In genomic region chr1:155013784-155014183, GRCm38 (mm10) we compare ENCODE assay signal across 15 mouse cellular contexts.
DNase-seq lines count a peak whose midpoint lies in the region; ATAC-seq and TF ChIP-seq lines count a peak whose summit lies in the region.
"Had no signal": no experiment of that assay in that cellular context is flagged by ENCODE, and none has a peak within 500 bp of the region (broad histone marks: within the 10 kb centered on the region; RNA-seq: fewer than 3 reads in every experiment).

No protein-coding gene starts in this region.

- no peak overlapping the region for H3K4me3 ChIP-seq in stomach, postnatal 0 days (ENCODE audit: low read depth, low read length)
- H3K4me3 ChIP-seq in limb, embryonic 10.5 days, result no peak overlapping the region
- H3K4me3 ChIP-seq: stomach, embryonic 15.5 days had no signal

- no peaks in the 10 kb centered on the region for H3K27me3 ChIP-seq in stomach, postnatal 0 days (ENCODE audit: control insufficient read depth, insufficient read depth, low read length)
- H3K27me3 ChIP-seq in limb, embryonic 10.5 days (ENCODE audit: low read depth, poor library complexity, severe bottlenecking), result peaks cover 16% of the 10 kb centered on the region
- H3K27me3 ChIP-seq: stomach, embryonic 15.5 days had no signal

- H3K9ac ChIP-seq in stomach, postnatal 0 days (ENCODE audit: low read length), result no peak overlapping the region
- H3K9ac ChIP-seq: stomach, embryonic 15.5 days had no signal

- no peak for TF ChIP-seq CTCF in stomach, postnatal 0 days (IDR thresholded peaks at IDR 0.05; ENCODE audit: low read depth)

- WGBS in large intestine, adult 2 months, result 24% methylated on average over 4 of the region's 4 CpGs
- WGBS in stomach, postnatal 0 days, result 35% methylated on average over 4 of the region's 4 CpGs
- WGBS in limb, embryonic 10.5 days, result 65% methylated on average over 4 of the region's 4 CpGs

- no peaks in the 10 kb centered on the region for H3K9me3 ChIP-seq in stomach, postnatal 0 days (ENCODE audit: control insufficient read depth, low read length)
- no peaks in the 10 kb centered on the region for H3K9me3 ChIP-seq in limb, embryonic 10.5 days (replicated peaks)
- H3K9me3 ChIP-seq: stomach, embryonic 15.5 days had no signal

- no peak overlapping the region for H3K27ac ChIP-seq in stomach, postnatal 0 days (replicated peaks)
- H3K27ac ChIP-seq in limb, embryonic 10.5 days, result no peak overlapping the region
- H3K27ac ChIP-seq: stomach, embryonic 15.5 days had no signal

- H3K36me3 ChIP-seq in stomach, postnatal 0 days (ENCODE audit: control insufficient read depth, insufficient read depth, low read length), result no peaks in the 10 kb centered on the region
- H3K36me3 ChIP-seq in limb, embryonic 10.5 days, result no peaks in the 10 kb centered on the region
- H3K36me3 ChIP-seq: stomach, embryonic 15.5 days had no signal

- no peak for TF ChIP-seq EP300 in stomach, postnatal 0 days (optimal IDR thresholded peaks at IDR 0.05)

- H3K4me2 ChIP-seq in stomach, postnatal 0 days (replicated peaks; ENCODE audit: low read depth), result no peak overlapping the region
- H3K4me2 ChIP-seq: stomach, embryonic 15.5 days had no signal

- no peaks in the 10 kb centered on the region for H3K4me1 ChIP-seq in stomach, postnatal 0 days (replicated peaks; ENCODE audit: control insufficient read depth, insufficient read depth)
- H3K4me1 ChIP-seq in limb, embryonic 10.5 days, result peaks cover 9% of the 10 kb centered on the region; the same call in 1 of the 2 replicates
- H3K4me1 ChIP-seq: stomach, embryonic 15.5 days had no signal

- DNase-seq in heart, adult 18-20 months, result peak; percentile 17 to 19
- DNase-seq in heart, adult 8-10 months (ENCODE audit: low spot score), result no peak
- DNase-seq in right cerebral cortex, adult 18-20 months, result peak; percentile 59
- no peak for DNase-seq in right cerebral cortex, postnatal 14 days
- peak; percentile 67 for DNase-seq in large intestine, adult 2 months (ENCODE audit: low read depth, low spot score)
- DNase-seq in stomach, postnatal 0 days (ENCODE audit: low spot score), result no peak
- DNase-seq in limb, embryonic 10.5 days (ENCODE audit: low spot score), result no peak
- DNase-seq in thymus, postnatal 0 days (ENCODE audit: low spot score), result no peak
- DNase-seq: cerebellum, adult 8-10 months; heart, postnatal 4 days; kidney, adult 11 months; kidney, postnatal 25 days; liver had no signal

- peak; percentile 65 for ATAC-seq in stomach, postnatal 0 days (ENCODE audit: low FRiP score, low TSS enrichment)
- ATAC-seq: midbrain, embryonic 16.5 days had no signal

Comparison
In these comparisons a context has a peak if more than half of its experiments do, and no peak if none do; other contexts are left out.
1. DNase-seq: peak in heart, adult 18-20 months (2 of 2), right cerebral cortex, adult 18-20 months (single experiment) and large intestine, adult 2 months (single experiment); none in heart, adult 8-10 months (single experiment), right cerebral cortex, postnatal 14 days (single experiment), stomach, postnatal 0 days (single experiment), limb, embryonic 10.5 days (single experiment) and thymus, postnatal 0 days (single experiment).